Mouse (Mus musculus): ENCODE results near the gene Klhdc2.

The Klhdc2 gene

DNA sequence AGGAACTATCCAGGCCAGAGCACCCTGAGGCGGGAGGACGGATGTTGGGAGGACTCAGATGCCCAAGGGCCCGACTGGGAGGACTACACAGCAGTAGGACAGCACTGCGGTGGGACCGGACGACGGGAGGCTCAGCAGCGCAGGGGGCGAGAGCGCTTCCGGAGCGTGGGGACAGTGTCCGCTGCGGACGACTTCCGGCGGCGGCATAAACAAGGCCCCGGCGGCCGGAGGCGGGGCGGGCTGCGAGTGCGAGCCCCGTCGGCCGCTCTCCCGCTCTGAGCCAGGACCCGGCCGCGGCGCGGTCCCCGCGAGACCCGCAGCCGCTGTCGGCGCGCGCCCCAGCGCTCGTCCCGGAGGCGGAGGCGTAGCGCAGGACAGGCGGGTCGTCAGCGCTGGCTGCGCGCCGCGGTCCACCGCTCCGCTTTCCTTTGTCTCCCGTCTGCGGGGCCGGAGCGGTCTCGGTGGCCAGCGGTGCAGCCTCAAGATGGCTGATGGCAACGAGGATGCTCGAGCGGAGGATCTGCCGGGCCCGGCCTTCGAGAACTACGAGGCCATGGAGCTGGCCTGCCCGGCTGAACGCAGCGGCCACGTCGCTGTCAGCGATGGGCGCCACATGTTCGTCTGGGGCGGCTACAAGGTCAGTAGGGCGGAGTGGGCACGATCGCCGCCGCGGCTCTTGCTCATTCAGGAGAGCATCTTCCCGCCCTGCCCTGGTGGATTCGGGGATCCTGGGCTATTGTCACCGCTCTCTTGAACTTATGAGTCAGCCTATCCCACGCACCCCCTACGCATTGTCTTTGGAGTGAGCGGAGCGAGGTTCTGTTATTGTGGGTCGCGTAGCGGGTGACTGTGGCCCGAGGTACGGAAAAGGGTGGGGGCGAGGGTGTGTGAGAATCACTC lies at the start of gene Klhdc2:
Klhdc2 (plus strand) TSS at position 171 of the 900 bp plus-strand sequence.
- DNase-seq (ENCODE audit: low spot score in 2 of 2) = peak; percentile 79 to 90

GRCm38 (mm10) chr12:69249766-69250165 lies 46.7 kb upstream of the Klhdc2 start:
- DNase-seq (ENCODE audit: low spot score in 2 of 2) = no peak

DNA sequence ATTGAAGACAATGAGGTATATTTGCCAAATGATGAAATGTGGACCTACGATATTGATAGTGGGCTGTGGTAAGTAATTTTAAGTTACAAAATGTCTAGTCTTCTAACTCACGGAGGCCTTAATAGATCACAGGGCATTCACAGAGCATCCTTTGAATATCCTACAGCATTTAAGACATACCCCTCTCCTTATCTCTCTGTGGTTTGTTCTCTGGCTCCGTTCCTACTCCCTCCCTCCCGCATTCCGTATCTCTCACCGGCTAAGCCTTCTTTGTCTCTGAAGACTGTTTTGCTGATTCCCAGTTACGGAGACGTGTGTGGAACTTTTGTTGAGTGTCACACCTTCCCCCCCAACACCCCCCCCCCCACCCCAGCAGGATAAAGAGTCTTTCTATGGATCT lies 45.7 kb upstream of the Klhdc2 start:
- no peak for DNase-seq (ENCODE audit: low spot score in 2 of 2)

DNA sequence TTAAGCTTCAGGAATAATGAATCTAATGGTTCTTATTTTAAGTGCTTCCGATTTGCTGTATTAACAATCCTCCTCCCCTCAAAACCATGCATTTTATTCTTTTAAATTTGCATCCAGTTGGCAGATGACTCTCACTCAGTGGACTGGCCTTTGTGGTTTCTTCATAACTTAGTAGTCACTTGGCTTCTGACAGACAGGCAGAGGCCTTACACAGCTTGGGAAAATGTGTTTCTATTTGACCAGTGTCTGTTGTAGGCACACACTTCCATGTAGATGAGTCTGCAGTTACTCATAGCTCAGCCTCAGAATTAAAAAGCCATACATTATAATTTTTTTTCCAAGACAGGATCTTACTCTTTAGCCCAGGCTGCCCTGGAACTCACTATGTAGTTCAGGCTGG lies 42.7 kb upstream of the Klhdc2 start:
- no peak for DNase-seq (ENCODE audit: low spot score in 2 of 2)

DNA sequence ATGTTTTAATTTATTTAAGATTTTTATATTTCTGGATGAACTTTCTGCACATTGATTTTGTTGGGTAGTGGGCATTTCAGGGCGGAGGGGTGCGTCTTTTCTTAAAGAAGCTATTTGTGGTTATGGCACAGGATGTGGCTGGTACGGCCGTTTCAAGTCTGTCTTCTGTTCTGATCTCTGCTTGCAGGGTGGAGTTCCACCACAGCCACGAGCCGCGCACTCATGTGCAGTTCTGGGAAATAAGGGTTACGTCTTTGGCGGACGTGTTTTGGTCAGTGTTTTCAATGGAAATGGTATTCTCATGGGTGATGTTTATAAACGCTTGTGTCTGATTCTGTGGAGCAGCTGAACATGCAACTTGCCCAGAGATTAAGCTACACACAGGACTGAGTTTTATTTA lies 38.6 kb upstream of the Klhdc2 start:
- DNase-seq (ENCODE audit: low spot score in 2 of 2) = peak in 1 of 2 experiments; percentile 21

DNA sequence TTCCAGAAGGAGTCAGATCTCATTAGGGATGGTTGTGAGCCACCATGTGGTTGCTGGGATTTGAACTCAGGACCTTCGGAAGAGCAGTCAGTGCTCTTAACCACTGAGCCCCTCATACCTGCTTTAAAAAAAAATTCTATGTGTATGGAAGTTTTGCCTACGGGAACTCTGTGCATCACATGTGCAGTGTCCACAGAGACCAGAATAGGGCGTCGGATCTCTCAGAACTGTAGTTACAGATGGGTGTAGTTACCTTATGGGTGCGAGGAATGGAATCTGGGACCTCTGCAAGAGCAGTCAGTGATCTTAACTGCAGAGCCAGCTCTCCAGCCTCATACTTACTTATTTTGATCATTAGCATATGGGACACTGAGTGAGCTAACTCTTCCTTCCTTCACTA lies 34.2 kb upstream of the Klhdc2 start:
- no peak for DNase-seq (ENCODE audit: low spot score in 2 of 2)

- no peak for DNase-seq (ENCODE audit: low spot score in 2 of 2)
Observed at GRCm38 (mm10) chr12:69265031-69265430, 31.4 kb upstream of the Klhdc2 start.

GRCm38 (mm10) chr12:69267956-69268632 lies 28.4 kb upstream of the Klhdc2 start:
- DNase-seq (ENCODE audit: low spot score in 2 of 2) = no peak

DNA sequence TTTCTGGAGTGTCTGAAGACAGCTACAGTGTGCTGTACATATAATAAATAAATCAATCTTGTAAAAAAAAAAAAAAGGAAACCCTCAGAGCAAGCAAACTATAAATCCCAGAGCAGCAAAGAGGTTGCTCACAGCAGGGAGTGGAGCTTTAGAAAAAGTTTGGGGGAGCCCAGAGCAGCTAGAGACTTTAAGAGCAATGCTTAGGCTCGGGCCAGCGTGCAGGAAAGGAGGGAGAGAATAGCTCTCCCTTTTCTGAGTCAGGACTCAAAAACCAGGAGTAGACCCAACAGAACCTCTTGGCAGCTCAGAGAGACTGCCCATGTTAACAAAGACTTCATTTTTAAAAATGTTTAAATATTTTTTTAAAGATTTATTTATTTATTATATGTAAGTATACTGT lies 27.5 kb upstream of the Klhdc2 start:
- no peak for DNase-seq (ENCODE audit: low spot score in 2 of 2)

DNA sequence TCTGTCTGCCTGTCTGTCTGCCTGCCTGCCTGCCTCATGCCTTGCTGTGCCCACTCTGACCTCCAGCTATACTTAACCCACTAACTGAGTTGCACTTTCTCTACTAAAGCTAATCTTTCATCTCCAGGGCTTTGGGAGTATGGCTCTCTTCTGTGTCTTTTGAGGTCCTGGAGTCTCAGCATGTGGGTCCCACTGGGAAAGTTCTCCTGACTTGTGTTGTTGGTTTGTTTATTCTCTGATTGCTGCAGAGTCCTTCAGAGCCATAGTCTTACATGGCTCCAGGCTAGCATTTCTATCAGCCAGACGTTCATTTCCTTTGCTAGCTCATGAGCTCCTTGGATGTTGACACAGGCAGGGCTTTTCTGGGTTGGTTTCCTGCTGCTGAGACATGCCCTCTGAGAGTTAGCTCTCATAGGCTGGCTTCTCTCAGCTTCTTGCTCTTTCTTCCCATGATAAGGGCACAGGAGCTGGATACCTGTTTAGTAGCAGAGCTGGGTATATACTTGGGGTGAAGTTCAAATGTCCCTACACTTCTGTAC lies 16.5 kb upstream of the Klhdc2 start:
- DNase-seq (ENCODE audit: low spot score in 2 of 2) = peak in 1 of 2 experiments; percentile 40

- DNase-seq (ENCODE audit: low spot score in 2 of 2) = peak in 1 of 2 experiments; percentile 23
Observed at GRCm38 (mm10) chr12:69280915-69281314, 15.6 kb upstream of the Klhdc2 start.

GRCm38 (mm10) chr12:69283146-69283545 lies 13.3 kb upstream of the Klhdc2 start:
- no peak for DNase-seq (ENCODE audit: low spot score in 2 of 2)

- no peak for DNase-seq (ENCODE audit: low spot score in 2 of 2)
Observed at GRCm38 (mm10) chr12:69287535-69287934, 8.9 kb upstream of the Klhdc2 start.

GRCm38 (mm10) chr12:69288699-69289098 lies 7.8 kb upstream of the Klhdc2 start:
- peak in 1 of 2 experiments; percentile 21 for DNase-seq (ENCODE audit: low spot score in 2 of 2)

DNA sequence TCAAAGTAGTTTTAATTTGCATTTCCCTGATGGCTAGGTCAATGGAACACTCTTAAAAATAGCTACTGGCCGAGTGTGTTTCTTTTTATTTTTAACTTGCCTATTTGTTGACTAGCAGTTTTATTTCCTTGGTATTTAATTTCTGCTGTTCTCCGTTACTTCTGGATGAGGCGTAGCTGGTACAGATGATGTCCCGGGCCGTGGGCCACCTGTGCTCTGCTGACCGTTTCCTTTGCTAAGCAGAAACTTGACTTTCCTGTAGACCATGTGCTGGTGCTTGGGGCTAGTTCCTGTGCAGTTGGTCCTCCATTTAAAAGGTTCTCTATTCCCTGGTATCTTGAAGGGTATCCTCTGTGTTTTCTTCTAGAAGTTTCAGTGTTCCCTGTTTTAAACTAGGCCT lies 4.1 kb upstream of the Klhdc2 start:
- DNase-seq (ENCODE audit: low spot score in 2 of 2) = no peak

- peak; percentile 69 to 74 for DNase-seq (ENCODE audit: low spot score in 2 of 2)
Observed at GRCm38 (mm10) chr12:69293815-69294214, 2.7 kb upstream of the Klhdc2 start.

DNA sequence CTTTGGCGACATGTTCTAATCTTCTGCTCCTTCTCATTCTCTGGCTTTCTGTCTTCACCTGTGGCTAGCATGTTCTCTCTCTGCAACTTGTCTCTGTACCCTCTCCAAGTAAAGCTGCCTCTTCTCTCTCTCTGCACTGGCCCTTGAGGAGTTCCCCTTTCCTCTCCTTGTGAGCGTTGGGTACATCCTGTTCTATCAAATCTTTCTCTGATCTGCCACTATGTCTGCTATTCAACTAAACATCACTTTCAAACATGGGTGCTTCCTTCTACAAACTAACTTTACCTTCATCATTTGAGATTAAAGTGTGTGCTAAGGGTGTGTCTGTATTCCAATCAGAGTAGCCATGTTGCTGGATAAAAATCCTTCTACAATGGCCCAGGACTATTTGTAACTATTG lies 1.5 kb upstream of the Klhdc2 start:
- no peak for DNase-seq (ENCODE audit: low spot score in 2 of 2)

DNA sequence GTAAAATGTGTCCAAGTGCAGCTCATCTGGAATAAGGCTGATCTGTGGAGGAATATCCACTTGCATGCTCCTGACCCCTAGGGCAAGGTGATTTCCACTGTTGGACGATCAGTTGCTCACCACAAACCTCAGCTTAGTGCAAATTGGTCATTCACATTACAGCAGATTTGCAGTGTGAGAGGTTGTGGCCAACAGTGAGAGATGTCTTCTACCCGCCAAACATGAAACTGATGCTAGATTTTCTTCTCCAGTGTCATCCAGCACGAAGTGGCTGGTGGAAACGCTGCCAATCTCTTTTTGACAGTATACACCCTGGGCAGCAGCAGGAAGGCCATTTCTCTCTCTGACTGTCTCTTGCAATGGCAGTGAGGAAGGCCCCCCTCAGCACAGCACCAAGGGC lies 830 bp upstream of the Klhdc2 start:
- no peak for DNase-seq (ENCODE audit: low spot score in 2 of 2)

GRCm38 (mm10) chr12:69297411-69298150 lies 1.1 kb downstream of the Klhdc2 start:
- DNase-seq (ENCODE audit: low spot score in 2 of 2) = no peak

DNA sequence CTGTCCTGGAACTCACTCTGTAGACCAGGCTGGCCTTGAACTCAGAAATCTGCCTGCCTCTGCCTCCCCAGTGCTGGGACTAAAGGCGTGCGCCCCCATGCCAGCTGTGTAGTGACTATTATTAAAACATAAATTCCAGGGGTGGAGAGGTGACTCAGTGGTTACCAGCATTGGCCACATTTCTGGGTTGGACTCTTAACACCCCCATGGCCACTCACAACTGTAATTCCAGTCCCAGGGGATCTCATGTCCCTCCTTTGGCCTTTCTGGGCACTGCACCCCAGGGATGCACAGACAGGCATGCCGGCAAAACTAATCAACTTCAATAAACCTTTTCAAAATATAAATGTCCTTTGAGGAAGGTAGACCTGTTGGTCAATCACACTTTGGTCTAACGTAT lies 1.8 kb downstream of the Klhdc2 start:
- no peak for DNase-seq (ENCODE audit: low spot score in 2 of 2)

- no peak for DNase-seq (ENCODE audit: low spot score in 2 of 2)
Observed at GRCm38 (mm10) chr12:69299231-69299630, 2.8 kb downstream of the Klhdc2 start.

DNA sequence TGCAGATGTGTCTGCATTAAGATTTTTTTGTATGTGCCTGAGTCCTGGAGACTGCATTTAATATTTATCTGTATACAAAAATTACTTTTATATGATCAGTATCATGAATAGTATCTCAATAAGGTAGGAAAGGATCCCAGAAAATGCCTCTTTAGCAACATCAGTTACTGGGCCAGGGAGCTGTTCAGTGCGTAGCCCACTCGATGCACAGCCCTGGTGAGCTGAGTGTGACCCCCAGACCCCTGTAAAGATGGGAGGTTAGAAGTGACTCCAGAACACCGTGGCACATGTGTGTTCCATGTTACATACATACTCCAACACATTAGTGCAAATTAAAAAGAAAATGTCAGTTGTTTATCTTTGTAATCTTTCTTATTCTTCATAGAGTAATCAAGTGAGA lies 3.4 kb downstream of the Klhdc2 start:
- DNase-seq (ENCODE audit: low spot score in 2 of 2) = no peak

Measured in spleen, postnatal 4 days (tissue).